Mouse (Mus musculus): ENCODE data around the gene Tssk3. TPM values are rescaled to one million over a fixed set of nuclear protein-coding genes. Genes with fewer than 3 reads are reported as not detected.

Tssk3 gene
- total RNA-seq, 1 experiment from 2014 or later = not detected

- no peak for ATAC-seq (ENCODE audit: extremely low read depth, insufficient number of reproducible peaks, low FRiP score, poor library complexity, severe bottlenecking)
Measured at GRCm38 (mm10) chr4:129502901-129503444, 12.2 kb upstream of the Tssk3 start.

GRCm38 (mm10) chr4:129502327-129502888 is 11.6 kb upstream of the Tssk3 start:
- ATAC-seq (ENCODE audit: extremely low read depth, insufficient number of reproducible peaks, low FRiP score, poor library complexity, severe bottlenecking) = no peak

DNA sequence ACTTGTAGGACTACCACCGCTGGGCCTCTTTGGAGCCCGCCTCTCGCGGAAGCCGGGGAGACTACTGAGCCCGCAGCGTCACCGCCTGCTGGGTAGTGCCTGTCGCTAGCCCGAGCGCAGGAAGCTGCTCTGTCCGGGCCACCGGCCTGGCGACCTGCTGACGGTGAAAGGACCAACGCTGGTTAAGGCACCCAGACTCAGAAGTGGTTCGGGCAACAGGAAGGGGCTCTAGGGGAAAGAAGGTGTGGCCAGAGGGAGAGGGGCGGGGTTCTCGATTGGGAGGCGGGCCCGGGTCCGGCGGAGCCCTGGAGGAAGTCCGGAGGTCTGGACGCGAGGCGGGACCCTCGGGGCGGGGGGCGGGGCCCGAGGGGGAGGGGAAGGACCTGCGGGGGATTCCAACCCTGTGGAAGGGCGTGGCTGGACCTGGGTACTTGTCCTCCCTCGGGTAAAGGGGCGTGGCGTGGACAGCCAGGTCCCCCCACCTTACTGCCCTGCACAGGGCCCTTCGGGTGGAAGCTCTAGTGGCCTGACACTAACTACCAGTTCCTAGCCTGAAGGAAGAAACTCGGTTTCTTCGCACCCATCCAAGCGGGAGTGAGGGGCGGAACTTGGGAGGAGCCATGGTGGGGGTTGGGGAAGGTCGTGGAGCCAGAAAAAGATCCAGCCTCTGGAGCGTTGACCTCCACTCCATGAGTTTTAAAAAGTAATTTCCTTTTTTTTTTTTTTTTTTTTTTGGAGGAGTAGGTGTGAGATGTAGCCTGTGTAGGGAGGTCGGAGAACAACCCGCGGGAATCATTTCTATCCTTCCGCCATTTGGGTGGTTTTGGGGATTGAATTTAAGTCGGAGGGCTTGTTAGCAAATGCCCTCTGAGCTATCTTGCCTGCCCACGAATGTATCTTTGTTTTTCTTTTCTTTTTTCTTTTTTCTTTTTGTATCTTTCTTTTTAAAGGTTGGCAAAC is 10.1 kb upstream of the Tssk3 start:
- peak; percentile 72 for ATAC-seq (ENCODE audit: extremely low read depth, insufficient number of reproducible peaks, low FRiP score, poor library complexity, severe bottlenecking)

DNA sequence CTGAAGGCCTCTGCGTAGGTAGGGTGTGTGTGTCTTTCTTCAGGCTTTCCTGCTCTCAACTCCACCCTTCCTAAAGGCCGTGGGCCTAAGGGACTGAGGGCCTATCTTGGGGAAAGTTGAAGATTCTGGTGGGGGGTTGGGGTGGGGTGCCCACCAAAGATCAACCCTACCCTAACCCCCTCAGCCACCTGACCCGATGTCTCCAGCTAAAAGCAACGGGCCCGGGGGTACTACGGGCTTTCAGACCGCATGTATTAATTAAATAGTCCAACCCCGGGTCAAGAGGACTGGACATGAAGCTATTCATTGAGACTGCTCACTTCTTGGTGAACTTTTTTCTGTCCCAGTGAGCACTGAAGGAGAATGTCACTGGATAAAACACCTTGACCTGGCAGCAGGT is 9.2 kb upstream of the Tssk3 start:
- ATAC-seq (ENCODE audit: extremely low read depth, insufficient number of reproducible peaks, low FRiP score, poor library complexity, severe bottlenecking) = no peak

DNA sequence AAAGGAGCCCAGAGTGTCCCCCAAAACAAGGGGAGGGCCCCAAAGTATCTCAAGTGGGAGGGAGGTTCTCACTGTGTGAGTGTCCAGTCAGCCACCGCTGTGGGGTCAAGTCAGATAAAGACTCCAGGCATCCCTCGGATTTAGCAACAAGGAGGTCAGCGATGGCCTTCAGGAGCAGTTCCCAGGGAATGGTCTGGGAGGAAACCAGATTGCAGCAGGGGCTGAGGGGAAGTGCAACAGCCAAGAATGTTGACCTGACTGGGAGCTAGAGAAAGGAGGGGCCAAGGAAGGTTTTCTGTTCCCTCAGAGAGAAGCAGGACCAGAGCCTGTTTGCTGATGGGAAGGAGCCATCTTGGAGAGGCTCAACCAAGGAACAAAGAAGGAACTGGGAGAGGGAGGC is 8.1 kb upstream of the Tssk3 start:
- no peak for ATAC-seq (ENCODE audit: extremely low read depth, insufficient number of reproducible peaks, low FRiP score, poor library complexity, severe bottlenecking)

DNA sequence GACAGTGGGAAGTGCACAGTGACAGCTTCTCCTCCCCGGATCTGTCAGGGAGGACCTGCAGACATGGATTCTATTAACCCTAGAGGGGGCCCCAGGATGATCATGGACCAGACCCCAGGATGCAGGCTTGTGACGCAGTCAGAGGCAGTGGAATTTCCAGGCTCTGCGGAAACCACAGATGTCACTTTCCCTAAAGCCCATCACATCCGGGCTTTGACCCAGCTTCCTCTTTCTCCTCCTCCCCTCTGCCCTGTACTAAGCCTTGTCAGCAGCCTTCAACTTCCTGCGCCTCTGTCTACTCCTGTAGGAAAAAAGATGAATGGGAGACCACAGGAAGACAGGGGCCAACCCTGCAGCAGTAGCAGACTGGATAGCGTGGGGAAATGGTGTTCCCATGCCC is 5.8 kb upstream of the Tssk3 start:
- ATAC-seq (ENCODE audit: extremely low read depth, insufficient number of reproducible peaks, low FRiP score, poor library complexity, severe bottlenecking) = peak; percentile 21; the same call in 1 of the 2 replicates

DNA sequence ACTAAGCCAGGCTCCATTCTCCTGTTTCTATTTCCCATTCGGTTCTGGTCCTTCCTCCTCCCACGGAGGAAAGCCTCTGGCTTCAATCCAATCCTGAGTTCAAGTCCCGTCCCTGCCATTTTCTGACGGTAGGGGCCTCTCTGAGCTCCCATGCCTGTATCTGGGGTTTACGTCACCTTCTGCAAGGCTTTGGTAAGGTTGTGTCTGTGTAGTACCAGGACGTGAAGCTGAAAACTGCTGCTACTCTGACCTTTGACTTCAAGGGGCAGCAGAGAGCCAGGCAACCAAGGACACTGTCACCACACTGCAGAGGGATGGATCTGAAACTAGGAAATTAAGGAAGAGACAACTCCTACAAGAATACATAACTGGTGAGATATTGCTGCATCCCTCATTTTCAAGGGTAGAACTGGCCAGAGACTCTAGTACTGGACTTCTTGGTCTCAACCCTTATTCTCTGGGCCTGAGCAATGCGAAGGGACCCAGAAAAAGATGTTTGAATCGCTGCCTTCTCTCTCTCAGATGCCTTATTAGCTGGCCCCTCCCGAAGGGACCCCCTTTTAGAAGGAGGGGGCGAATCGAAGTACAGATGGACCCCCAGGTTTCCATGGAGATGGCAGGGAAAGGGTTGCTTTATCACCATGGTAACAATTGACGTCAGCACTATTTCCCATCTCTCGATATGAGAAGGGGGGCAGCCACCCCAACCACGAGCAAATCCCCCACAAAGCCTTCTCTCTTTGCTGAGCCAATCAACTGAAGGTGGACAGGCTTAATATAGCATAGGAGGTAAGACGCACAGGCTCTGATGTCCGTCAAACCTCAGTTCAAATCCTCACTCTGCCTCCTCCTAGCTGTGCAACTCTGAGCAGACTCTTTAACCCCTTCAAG is 5.1 kb upstream of the Tssk3 start:
- peak; percentile 43 for ATAC-seq (ENCODE audit: extremely low read depth, insufficient number of reproducible peaks, low FRiP score, poor library complexity, severe bottlenecking)

DNA sequence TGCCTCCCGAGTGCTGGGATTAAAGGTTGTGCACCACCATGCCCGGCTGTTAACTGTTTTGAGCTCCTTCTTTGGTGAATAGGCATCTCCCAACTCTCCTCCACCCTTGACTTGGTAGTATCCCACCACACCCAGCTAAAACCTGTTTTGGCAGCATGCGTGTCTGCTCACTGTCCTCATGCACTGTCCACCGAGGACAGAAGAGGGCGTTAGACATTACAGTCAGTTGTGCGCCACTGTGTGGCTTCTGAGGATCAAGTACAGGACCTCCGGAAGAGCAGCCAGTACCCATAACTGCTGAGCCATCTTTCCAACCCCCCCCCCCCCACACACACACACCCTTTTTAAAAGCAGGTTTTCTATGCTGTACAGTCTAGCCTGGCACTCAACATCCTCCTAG is 3.9 kb upstream of the Tssk3 start:
- ATAC-seq (ENCODE audit: extremely low read depth, insufficient number of reproducible peaks, low FRiP score, poor library complexity, severe bottlenecking) = no peak

- ATAC-seq (ENCODE audit: extremely low read depth, insufficient number of reproducible peaks, low FRiP score, poor library complexity, severe bottlenecking) = no peak
Measured at GRCm38 (mm10) chr4:129481090-129481489, 9.7 kb downstream of the Tssk3 start.

- no peak for ATAC-seq (ENCODE audit: extremely low read depth, insufficient number of reproducible peaks, low FRiP score, poor library complexity, severe bottlenecking)
Measured at GRCm38 (mm10) chr4:129479863-129480262, 11.0 kb downstream of the Tssk3 start.

DNA sequence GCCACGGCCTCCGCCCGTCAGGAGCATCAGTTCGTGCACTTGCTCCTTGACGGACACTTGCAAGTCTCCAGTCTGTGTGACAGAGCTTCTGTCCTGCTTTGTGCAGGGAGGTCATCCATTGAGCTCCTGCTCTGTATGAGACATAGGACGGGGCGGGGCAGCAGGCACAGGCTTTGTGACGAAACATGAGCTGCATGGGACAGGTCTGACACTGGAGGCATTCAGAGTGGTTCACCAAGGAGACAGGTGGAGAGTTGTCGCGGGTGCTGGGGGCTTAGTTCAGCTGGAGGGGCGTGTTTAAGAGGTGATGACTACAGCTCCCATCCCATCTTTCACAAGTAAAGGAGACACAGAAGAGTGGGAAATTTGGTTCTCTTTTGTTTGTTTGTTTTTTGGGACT is 14.8 kb downstream of the Tssk3 start:
- no peak for ATAC-seq (ENCODE audit: extremely low read depth, insufficient number of reproducible peaks, low FRiP score, poor library complexity, severe bottlenecking)

GRCm38 (mm10) chr4:129464286-129464815 is 26.5 kb downstream of the Tssk3 start:
- ATAC-seq (ENCODE audit: extremely low read depth, insufficient number of reproducible peaks, low FRiP score, poor library complexity, severe bottlenecking) = no peak

GRCm38 (mm10) chr4:129463097-129464059 is 27.4 kb downstream of the Tssk3 start:
- ATAC-seq (ENCODE audit: extremely low read depth, insufficient number of reproducible peaks, low FRiP score, poor library complexity, severe bottlenecking) = no peak

GRCm38 (mm10) chr4:129462118-129462517 is 28.7 kb downstream of the Tssk3 start:
- no peak for ATAC-seq (ENCODE audit: extremely low read depth, insufficient number of reproducible peaks, low FRiP score, poor library complexity, severe bottlenecking)

DNA sequence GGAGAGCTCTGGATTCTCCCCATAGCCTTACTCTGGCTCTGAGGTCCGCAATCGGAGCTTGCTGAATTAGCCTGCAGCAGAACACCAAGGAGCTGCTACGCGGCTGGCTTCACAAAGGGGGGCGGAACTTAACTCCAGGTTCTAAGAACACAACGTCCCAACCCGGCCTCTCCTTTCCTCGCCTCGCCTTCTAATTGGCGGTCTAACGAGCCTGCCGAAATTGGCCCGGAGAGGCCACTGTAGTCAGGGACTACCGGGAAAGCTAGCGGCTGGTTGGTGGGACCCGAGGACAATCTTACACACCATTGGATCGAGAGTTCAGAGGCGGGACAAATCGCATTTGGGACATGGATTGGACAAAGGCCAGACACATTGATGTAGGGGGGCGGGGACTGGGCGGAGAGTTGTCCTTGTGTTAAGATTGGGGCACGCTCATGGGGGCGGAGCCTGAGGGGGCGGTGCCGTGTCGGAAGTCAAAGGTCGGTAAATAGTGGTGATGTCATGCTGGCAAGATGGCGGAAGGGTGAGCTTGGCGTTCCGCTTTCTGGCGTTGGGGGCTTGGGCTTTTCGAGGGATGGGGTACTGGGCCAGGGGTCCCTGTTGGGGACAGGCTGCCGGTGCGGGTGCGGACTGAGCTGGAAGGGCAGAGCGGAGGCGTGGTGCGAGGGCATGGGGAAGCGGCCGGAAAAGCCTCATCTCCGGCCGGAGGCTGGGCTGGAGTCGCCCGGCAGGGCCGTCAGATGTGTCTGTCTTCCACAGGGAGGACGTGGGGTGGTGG is 29.4 kb downstream of the Tssk3 start, which contains the start of gene Bsdc1:
Gene Bsdc1 (plus strand): TSS at position 399 of the 778 bp plus-strand sequence.
- ATAC-seq (ENCODE audit: extremely low read depth, insufficient number of reproducible peaks, low FRiP score, poor library complexity, severe bottlenecking) = peak; percentile 95

DNA sequence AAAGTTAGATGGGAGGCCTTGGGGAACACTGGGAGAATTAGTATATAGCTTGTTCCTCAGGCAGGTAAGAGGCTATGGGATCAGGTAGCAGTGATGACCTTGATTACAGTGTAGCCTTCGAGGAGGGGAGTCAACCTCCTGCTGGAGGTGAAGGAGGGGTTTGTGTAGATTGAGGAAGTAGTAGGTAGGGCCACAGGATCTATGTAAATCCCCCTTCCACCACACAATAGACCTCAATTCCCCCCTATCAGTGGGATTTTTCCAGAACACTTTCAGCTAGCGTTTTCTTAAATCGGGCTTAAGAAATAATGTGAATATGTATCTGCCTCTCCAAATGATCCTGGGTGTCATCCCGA is 30.0 kb downstream of the Tssk3 start:
- ATAC-seq (ENCODE audit: extremely low read depth, insufficient number of reproducible peaks, low FRiP score, poor library complexity, severe bottlenecking) = no peak

- no peak for ATAC-seq (ENCODE audit: extremely low read depth, insufficient number of reproducible peaks, low FRiP score, poor library complexity, severe bottlenecking)
Measured at GRCm38 (mm10) chr4:129459726-129460125, 31.1 kb downstream of the Tssk3 start.
